Mouse (Mus musculus) right cerebral cortex, postnatal 25 days (tissue): ENCODE data around the gene Vmn1r82.

Experiments used
- DNase-seq: peaks from one replicate; pipeline ENCODE4 v3.0.0; 2022

Vmn1r82 gene

DNA sequence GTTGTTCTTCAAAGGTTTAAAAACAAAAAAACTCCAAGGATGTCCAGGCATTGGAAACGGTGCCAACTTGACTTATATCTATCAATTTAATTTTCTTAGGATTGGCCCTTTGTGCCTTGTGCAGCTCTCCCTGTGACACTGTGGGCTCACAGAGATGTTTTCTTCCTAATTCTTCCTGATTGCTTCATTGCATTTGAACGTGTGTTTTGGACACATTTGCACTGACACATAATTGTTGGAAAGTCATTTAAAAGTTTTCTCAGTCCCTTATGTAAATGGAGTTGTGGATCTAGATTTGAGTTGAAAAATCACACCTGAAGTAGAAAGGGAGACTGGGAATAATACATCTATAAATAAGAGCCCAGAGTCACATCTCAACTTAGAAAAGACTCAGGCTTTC, at the start of gene Vmn1r82:
Gene Vmn1r82 (plus strand): TSS at position 301 of the 400 bp plus-strand sequence.
- DNase-seq = no peak

DNA sequence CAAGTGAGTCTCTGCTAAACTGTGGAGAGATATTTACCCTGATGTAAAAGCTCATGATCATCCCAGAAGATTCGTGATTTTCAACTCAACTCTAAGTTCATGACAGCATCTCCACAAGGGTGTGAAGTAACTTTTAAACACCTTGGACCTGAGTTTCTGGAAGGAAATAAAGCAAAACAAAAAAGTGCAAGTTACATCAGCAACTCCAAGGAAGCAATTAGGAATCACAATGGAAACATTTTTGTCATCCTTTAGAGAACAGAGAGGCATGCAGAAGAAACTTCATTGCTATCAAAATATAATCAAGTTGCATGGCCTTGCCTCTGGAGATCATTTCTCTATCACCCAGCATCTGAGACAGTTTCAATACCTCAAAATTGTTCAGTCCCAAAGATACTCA, 32.1 kb upstream of the Vmn1r82 start, which contains the start of gene Vmn1r81:
Gene Vmn1r81 (minus strand): TSS at position 101 of the 400 bp plus-strand sequence.
- DNase-seq = no peak

DNA sequence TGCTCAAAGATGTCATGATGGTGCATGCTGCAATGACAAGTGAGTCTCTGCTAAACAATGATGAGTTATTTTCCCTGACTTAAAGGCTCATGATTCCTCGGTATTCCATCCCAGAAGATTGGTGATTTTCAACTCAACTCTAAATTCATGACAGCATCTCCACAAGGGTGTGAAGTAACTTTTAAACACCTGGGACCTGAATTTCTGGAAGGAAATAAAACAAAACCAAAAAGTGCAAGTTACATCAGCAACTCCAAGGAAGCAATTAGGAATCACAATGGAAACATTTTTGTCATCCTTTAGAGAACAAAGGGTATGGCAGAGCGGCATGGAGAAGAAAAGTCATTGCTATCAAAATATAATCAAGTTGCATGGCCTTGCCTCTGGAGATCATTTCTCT, 29.2 kb downstream of the Vmn1r82 start, which contains the start of gene Vmn1r83:
Gene Vmn1r83 (minus strand): TSS at position 101 of the 400 bp plus-strand sequence.
- DNase-seq = no peak
